Mouse (Mus musculus) ES-E14 (cell line): ENCODE results near the gene Dnm2. TPM values are rescaled to one million over a fixed set of nuclear protein-coding genes. Genes with fewer than 3 reads are reported as not detected.

ENCODE experiments used
- DNase-seq: peaks from one replicate; pipeline ENCODE4 v3.0.0-alpha.2; 2013; ENCODE audit warnings: low read depth, low spot score
- H3K27ac ChIP-seq: 2 replicates; pipeline ENCODE4 v1.5.1; 2012; ENCODE audit warnings: low read depth, mild to moderate bottlenecking, low read length, moderate library complexity, mixed read lengths; ENCODE audit not compliant: poor library complexity, insufficient read depth, severe bottlenecking
- H3K36me3 ChIP-seq: 2 replicates; pipeline ENCODE4 v1.6.1; 2012; ENCODE audit warnings: mild to moderate bottlenecking, low read length, moderate library complexity, mixed read lengths; ENCODE audit not compliant: control insufficient read depth, poor library complexity, insufficient read depth, severe bottlenecking
- H3K4me1 ChIP-seq, 2 experiments: fragments of 150-350 bp in 1 of 2; sonication (generic) in 1 of 2; 2 replicates each; pipeline ENCODE4 v1.6.1; 2012; ENCODE audit warnings: low read length in 2 of 2, mild to moderate bottlenecking in 1 of 2, mixed read lengths in 1 of 2; ENCODE audit not compliant: control insufficient read depth in 2 of 2, insufficient read depth in 2 of 2, poor library complexity in 1 of 2
- H3K4me3 ChIP-seq, 2 experiments: fragments of 150-350 bp in 1 of 2; sonication (generic) in 1 of 2; 2 replicates each; pipeline ENCODE4 v1.5.1; 2012; ENCODE audit warnings: low read length in 2 of 2, low read depth in 1 of 2, mild to moderate bottlenecking in 1 of 2, mixed read lengths in 1 of 2; ENCODE audit not compliant: insufficient read depth in 1 of 2, poor library complexity in 1 of 2, severe bottlenecking in 1 of 2
- H3K9ac ChIP-seq: 2 replicates; pipeline ENCODE4 v1.6.1; 2012; ENCODE audit warnings: low read depth, mild to moderate bottlenecking, low read length, mixed read lengths; ENCODE audit not compliant: poor library complexity, insufficient read depth, severe bottlenecking
- H3K9me3 ChIP-seq: fragments of 150-350 bp; sonication (generic); 2 replicates; pipeline ENCODE4 v1.6.1; 2012; ENCODE audit warnings: low read depth, mild to moderate bottlenecking, low read length; ENCODE audit not compliant: control insufficient read depth, insufficient read depth
- CHD2 ChIP-seq: IDR thresholded peaks from 2 replicates; pipeline ENCODE4 v1.6.1; 2014; ENCODE audit warnings: mild to moderate bottlenecking, low read depth, low read length, inconsistent platforms
- HCFC1 ChIP-seq: IDR thresholded peaks from 2 replicates; pipeline ENCODE4 v1.6.1; 2012; ENCODE audit warnings: low read length, inconsistent platforms, borderline replicate concordance; ENCODE audit not compliant: insufficient read depth
- MAFK ChIP-seq: IDR thresholded peaks from 2 replicates; pipeline ENCODE4 v1.6.1; 2014; ENCODE audit warnings: mild to moderate bottlenecking, low read depth, low read length, inconsistent platforms; ENCODE audit not compliant: insufficient read depth
- ZC3H11A ChIP-seq: IDR thresholded peaks from 2 replicates; pipeline ENCODE4 v1.6.1; 2012; ENCODE audit warnings: low read depth, mild to moderate bottlenecking, inconsistent platforms, low read length, borderline replicate concordance
- ZNF384 ChIP-seq: IDR thresholded peaks from 2 replicates; pipeline ENCODE4 v1.6.1; 2012; ENCODE audit warnings: low read depth, low read length, inconsistent platforms
- in situ Hi-C, 2 experiments: fragments of 600-800 bp; cut with MboI; formaldehyde crosslinking; loops; one replicate each; pipeline ENCODE4 v1.15.1; 2025; ENCODE audit warnings: low sequenced_read_pairs in 2 of 2, inconsistent platforms in 1 of 2; ENCODE audit not compliant: unreplicated experiment in 2 of 2
- total RNA-seq: library from RNA; depleted of rRNA; stranded (reverse); fragments of 300-350 nt; gene quantifications from 2 replicates; pipeline ENCODE4 v1.2.3, GENCODE M21; 2012

The Dnm2 gene
- total RNA-seq, 1 experiment: 69.6 TPM

- Histone ChIP-seq H3K36me3 (peaks cover 9% of the 10 kb centered on the region), H3K27ac (peak overlapping the region; percentile 80), H3K9me3 (no peaks in the 10 kb centered on the region), H3K4me1 (peaks cover 0 to 14% of the 10 kb centered on the region in 2 experiments; a peak in 2 of 4 replicates), H3K4me3 (peak overlapping the region; percentile 97 to 99), H3K9ac (peak overlapping the region; percentile 72)
- no peak for TF ChIP-seq CHD2
- no peak for TF ChIP-seq ZNF384
- no peak; the same call in 1 of the 2 replicates for TF ChIP-seq MAFK
- no peak for TF ChIP-seq HCFC1
- in situ Hi-C loops: no loop called here
- DNase-seq: peak; percentile 95
Measured at GRCm38 (mm10) chr9:21545916-21546788, 121.4 kb downstream of the Dnm2 start.

DNA sequence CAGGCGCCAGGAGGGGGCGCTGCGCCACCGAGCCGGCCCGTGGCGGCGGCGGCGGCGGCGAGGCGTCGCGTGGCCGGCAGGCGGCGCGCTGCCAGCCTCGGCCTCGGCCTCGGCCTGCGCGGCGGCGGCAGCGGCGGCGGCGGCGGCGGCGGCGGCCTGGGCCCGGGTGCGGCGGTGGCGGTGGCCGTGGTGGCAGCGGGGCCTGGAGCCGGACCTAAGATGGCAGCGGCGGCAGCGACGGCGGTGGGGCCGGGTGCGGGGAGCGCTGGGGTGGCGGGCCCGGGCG, 122.0 kb downstream of the Dnm2 start, which contains the start of gene Carm1:
Carm1 (plus strand) TSS at position 106 of the 286 bp plus-strand sequence.
- no peak for DNase-seq
- H3K4me3 ChIP-seq: peak within 1 kb of the TSS; percentile 97 to 99
- peaks cover 10% of the 10 kb centered on the region for H3K36me3 ChIP-seq
- TF ChIP-seq HCFC1 (no peak), ZNF384 (no peak), MAFK (no peak), ZC3H11A (no peak), CHD2 (no peak)
- in situ Hi-C loops: no loop called here
- no peaks in the 10 kb centered on the region for H3K9me3 ChIP-seq
- H3K27ac ChIP-seq: peak within 1 kb of the TSS; percentile 97
- H3K9ac ChIP-seq: peak within 1 kb of the TSS; percentile 99
- H3K4me1 ChIP-seq: peaks cover 0 to 14% of the 10 kb centered on the region in 2 experiments; a peak in 2 of 4 replicates

GRCm38 (mm10) chr9:21547075-21547941, 122.6 kb downstream of the Dnm2 start:
- H3K36me3 ChIP-seq: peaks cover 10% of the 10 kb centered on the region
- no peaks in the 10 kb centered on the region for H3K9me3 ChIP-seq
- H3K27ac ChIP-seq: peak overlapping the region; percentile 97
- H3K4me3 ChIP-seq: peak overlapping the region; percentile 91 to 99
- peak overlapping the region; percentile 99 for H3K9ac ChIP-seq
- DNase-seq: peak; percentile 47
- TF ChIP-seq MAFK (no peak), HCFC1 (no peak), ZNF384 (no peak), ZC3H11A (no peak), CHD2 (no peak)
- in situ Hi-C loops: no loop called here
- H3K4me1 ChIP-seq: peaks cover 0 to 14% of the 10 kb centered on the region in 2 experiments; a peak in 2 of 4 replicates

DNA sequence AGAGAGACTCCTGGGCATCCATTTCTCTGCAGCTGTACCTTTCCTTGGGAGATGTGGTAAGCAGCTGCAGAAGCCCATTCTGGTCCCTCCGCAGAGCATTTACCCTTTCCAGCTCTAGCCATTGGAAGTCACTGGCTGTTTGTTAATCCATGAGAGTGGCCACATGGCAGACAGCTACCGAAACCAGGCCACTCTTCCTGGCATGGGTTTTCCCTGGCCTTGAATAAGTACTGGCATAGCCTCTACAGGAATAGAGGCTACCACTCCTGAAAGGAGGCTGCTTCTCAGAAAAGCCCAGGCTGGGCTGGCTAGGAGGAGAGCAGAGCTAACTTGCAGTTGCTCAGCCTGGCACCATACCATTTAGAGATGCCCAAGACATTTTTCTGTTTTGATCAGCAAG, 126.3 kb downstream of the Dnm2 start:
- Histone ChIP-seq H3K27ac (no peak overlapping the region), H3K9me3 (no peaks in the 10 kb centered on the region), H3K4me3 (no peak overlapping the region), H3K4me1 (peaks cover 8 to 18% of the 10 kb centered on the region in 2 experiments), H3K36me3 (peaks cover 15% of the 10 kb centered on the region), H3K9ac (no peak overlapping the region)
- in situ Hi-C loops: no loop called here
- TF ChIP-seq MAFK: no peak
- no peak for TF ChIP-seq ZNF384
- no peak for TF ChIP-seq ZC3H11A
- TF ChIP-seq CHD2: no peak
- TF ChIP-seq HCFC1: no peak
- DNase-seq: no peak
